Mouse (Mus musculus) limb, embryonic 12.5 days (tissue): ENCODE data around the gene Gm21637. TPM values are rescaled to one million over a fixed set of nuclear protein-coding genes. Genes with fewer than 3 reads are reported as not detected.
"Not testable (repeated sequence)": the region's sequence is repeated elsewhere in the genome, so short reads cannot be mapped to it uniquely, and the experiment has no call there.

Experiments used
- ATAC-seq: fragments of 200-750 bp; cut with Nextera tagmentation; 2 replicates; pipeline ENCODE4 v1.8.0; 2017; ENCODE audit warnings: low read depth, moderate TSS enrichment; ENCODE audit not compliant: insufficient number of reproducible peaks, insufficient read depth, low FRiP score, low TSS enrichment
- H3K27ac ChIP-seq: fragments of 300-500 bp; sonication (generic); 2 replicates; pipeline ENCODE4 v1.5.1; 2016; ENCODE audit warnings: mild to moderate bottlenecking, moderate library complexity
- H3K27me3 ChIP-seq: fragments of 300-500 bp; sonication (generic); 2 replicates; pipeline ENCODE4 v1.6.1; 2016; ENCODE audit warnings: mild to moderate bottlenecking, moderate library complexity
- H3K36me3 ChIP-seq: fragments of 300-500 bp; sonication (generic); 2 replicates; pipeline ENCODE4 v1.6.1; 2016; ENCODE audit warnings: mild to moderate bottlenecking, moderate library complexity
- H3K4me1 ChIP-seq: fragments of 300-500 bp; sonication (generic); replicated peaks from 2 replicates; pipeline ENCODE4 v1.6.1; 2016
- H3K4me2 ChIP-seq: fragments of 300-500 bp; sonication (generic); 2 replicates; pipeline ENCODE4 v1.6.1; 2016; ENCODE audit warnings: mild to moderate bottlenecking, moderate library complexity
- H3K4me3 ChIP-seq: fragments of 300-500 bp; sonication (generic); replicated peaks from 2 replicates; pipeline ENCODE4 v1.5.1; 2016; ENCODE audit warnings: mild to moderate bottlenecking
- H3K9ac ChIP-seq: fragments of 300-500 bp; sonication (generic); replicated peaks from 2 replicates; pipeline ENCODE4 v1.6.1; 2016; ENCODE audit warnings: mild to moderate bottlenecking, moderate library complexity
- H3K9me3 ChIP-seq: fragments of 300-500 bp; sonication (generic); 2 replicates; pipeline ENCODE4 v1.6.1; 2016; ENCODE audit warnings: mild to moderate bottlenecking, moderate library complexity
- WGBS: fragments of 180-500 bp; shearing (Covaris S2); methylation state at CpG from one replicate; pipeline ENCODE4 v1.1.7; 2016; 5-methylcytosine and 5-hydroxymethylcytosine counted together
- polyA plus RNA-seq: library from polyadenylated mRNA; unstranded; fragments of >200 nt; fragmentation: Nextera tagmentation; extraction: Ambion mirVana; gene quantifications from 2 replicates; pipeline ENCODE4 v1.2.1, GENCODE M21; 2016

Gene Gm21637
- not detected in 2 replicates for polyA plus RNA-seq

GRCm38 (mm10) chrX:31961744-31962143 lies at the start of gene Gm21637:
Gene Gm21637 (plus strand): TSS chrX:31962044.
- H3K36me3 ChIP-seq, H3K27ac ChIP-seq, H3K4me1 ChIP-seq, H3K4me2 ChIP-seq, H3K9ac ChIP-seq, H3K9me3 ChIP-seq, H3K27me3 ChIP-seq, ATAC-seq, H3K4me3 ChIP-seq: not testable (repeated sequence)
- WGBS: no CpG with 5 or more reads among the region's 1 CpGs

Other genes with a start within 250 kb of the Gm21637 start
- not detected in 2 replicates for gene Btbd35f25, start 244.9 kb upstream of the Gm21637 start, polyA plus RNA-seq
- gene Btbd35f22, start 85.8 kb downstream of the Gm21637 start, polyA plus RNA-seq: not detected in 2 replicates